Mouse (Mus musculus): Measurements from ENCODE around the gene Nrxn1. TPM values are rescaled to one million over a fixed set of nuclear protein-coding genes. Genes with fewer than 3 reads are reported as not detected.

Gene Nrxn1
- polyA plus RNA-seq, 1 experiment from 2014 or later = 2.1 TPM

- DNase-seq = no peak
- Histone ChIP-seq H3K27ac (ENCODE audit: low read depth) (no peak overlapping the region), H3K4me1 (ENCODE audit: insufficient read depth) (no peaks in the 10 kb centered on the region), H3K4me2 (no peak overlapping the region), H3K9me3 (ENCODE audit: low read depth, low read length) (no peaks in the 10 kb centered on the region), H3K27me3 (ENCODE audit: insufficient read depth, low read length) (no peaks in the 10 kb centered on the region), H3K36me3 (ENCODE audit: insufficient read depth) (no peaks in the 10 kb centered on the region), H3K4me3 (ENCODE audit: low read depth, low read length) (no peak overlapping the region), H3K9ac (no peak overlapping the region)
- no peak for TF ChIP-seq CTCF (IDR thresholded peaks at IDR 0.05; ENCODE audit: low read depth)
- no peak for ATAC-seq (ENCODE audit: insufficient read depth)
These were observed 485.5 kb downstream of the Nrxn1 start for GRCm38 (mm10) chr17:90607427-90607806.

- peak; percentile 7 for DNase-seq
- 87% methylated on average over 4 of the region's 4 CpGs for WGBS
- ATAC-seq (ENCODE audit: insufficient read depth) = no peak
These were observed 486.0 kb downstream of the Nrxn1 start for GRCm38 (mm10) chr17:90606718-90607426.

GRCm38 (mm10) chr17:90599570-90600524 is 493.0 kb downstream of the Nrxn1 start:
- no peak overlapping the region for H3K4me2 ChIP-seq
- H3K36me3 ChIP-seq (ENCODE audit: insufficient read depth) = no peaks in the 10 kb centered on the region
- DNase-seq (no peak), ATAC-seq (ENCODE audit: insufficient read depth) (no peak)
- no peak overlapping the region for H3K4me3 ChIP-seq (ENCODE audit: low read depth, low read length)
- H3K27me3 ChIP-seq (ENCODE audit: insufficient read depth, low read length) = no peaks in the 10 kb centered on the region
- H3K9me3 ChIP-seq (ENCODE audit: low read depth, low read length) = no peaks in the 10 kb centered on the region
- WGBS = 76% methylated on average over 9 of the region's 9 CpGs
- no peak overlapping the region for H3K9ac ChIP-seq
- no peaks in the 10 kb centered on the region for H3K4me1 ChIP-seq (ENCODE audit: insufficient read depth)
- no peak for TF ChIP-seq CTCF (IDR thresholded peaks at IDR 0.05; ENCODE audit: low read depth)
- H3K27ac ChIP-seq (ENCODE audit: low read depth) = no peak overlapping the region

More at GRCm38 (mm10) chr17:90606718-90607426, 486.0 kb downstream of the Nrxn1 start:
- Histone ChIP-seq H3K27ac (ENCODE audit: low read depth) (no peak overlapping the region), H3K36me3 (ENCODE audit: insufficient read depth) (no peaks in the 10 kb centered on the region), H3K27me3 (ENCODE audit: insufficient read depth, low read length) (no peaks in the 10 kb centered on the region), H3K4me1 (ENCODE audit: insufficient read depth) (no peaks in the 10 kb centered on the region), H3K9ac (no peak overlapping the region), H3K4me2 (no peak overlapping the region), H3K9me3 (ENCODE audit: low read depth, low read length) (no peaks in the 10 kb centered on the region), H3K4me3 (ENCODE audit: low read depth, low read length) (no peak overlapping the region)
- TF ChIP-seq CTCF (IDR thresholded peaks at IDR 0.05; ENCODE audit: low read depth) = no peak

- Histone ChIP-seq H3K9me3 (ENCODE audit: low read depth, low read length) (no peaks in the 10 kb centered on the region), H3K9ac (no peak overlapping the region), H3K36me3 (ENCODE audit: insufficient read depth) (no peaks in the 10 kb centered on the region), H3K27me3 (ENCODE audit: insufficient read depth, low read length) (no peaks in the 10 kb centered on the region), H3K4me2 (no peak overlapping the region), H3K27ac (ENCODE audit: low read depth) (no peak overlapping the region), H3K4me3 (ENCODE audit: low read depth, low read length) (no peak overlapping the region), H3K4me1 (ENCODE audit: insufficient read depth) (no peaks in the 10 kb centered on the region)
- WGBS = 52% methylated on average over 9 of the region's 9 CpGs
- no peak for DNase-seq
- no peak for ATAC-seq (ENCODE audit: insufficient read depth)
- TF ChIP-seq CTCF (IDR thresholded peaks at IDR 0.05; ENCODE audit: low read depth) = no peak
These were observed 497.9 kb downstream of the Nrxn1 start for GRCm38 (mm10) chr17:90594798-90595533.

GRCm38 (mm10) chr17:90586891-90587290 is 506.0 kb downstream of the Nrxn1 start:
- H3K4me3 ChIP-seq (ENCODE audit: low read depth, low read length) = no peak overlapping the region
- H3K4me2 ChIP-seq = no peak overlapping the region
- H3K4me1 ChIP-seq (ENCODE audit: insufficient read depth) = no peaks in the 10 kb centered on the region
- no peaks in the 10 kb centered on the region for H3K27me3 ChIP-seq (ENCODE audit: insufficient read depth, low read length)
- ATAC-seq (ENCODE audit: insufficient read depth) = no peak
- TF ChIP-seq CTCF (IDR thresholded peaks at IDR 0.05; ENCODE audit: low read depth) = no peak
- H3K27ac ChIP-seq (ENCODE audit: low read depth) = no peak overlapping the region
- H3K9me3 ChIP-seq (ENCODE audit: low read depth, low read length) = no peaks in the 10 kb centered on the region
- no peaks in the 10 kb centered on the region for H3K36me3 ChIP-seq (ENCODE audit: insufficient read depth)
- no peak overlapping the region for H3K9ac ChIP-seq
- no peak for DNase-seq

- ATAC-seq (ENCODE audit: insufficient read depth) (peak; percentile 94), DNase-seq (peak; percentile 91)
- 39% methylated on average over 8 of the region's 8 CpGs for WGBS
- Histone ChIP-seq H3K27ac (ENCODE audit: low read depth) (no peak overlapping the region), H3K36me3 (ENCODE audit: insufficient read depth) (no peaks in the 10 kb centered on the region), H3K4me3 (ENCODE audit: low read depth, low read length) (no peak overlapping the region), H3K9ac (no peak overlapping the region), H3K4me2 (peak overlapping the region; percentile 46), H3K4me1 (ENCODE audit: insufficient read depth) (no peaks in the 10 kb centered on the region), H3K27me3 (ENCODE audit: insufficient read depth, low read length) (no peaks in the 10 kb centered on the region), H3K9me3 (ENCODE audit: low read depth, low read length) (no peaks in the 10 kb centered on the region)
- peak; percentile 87 for TF ChIP-seq CTCF (IDR thresholded peaks at IDR 0.05; ENCODE audit: low read depth)
These were observed 508.1 kb downstream of the Nrxn1 start for GRCm38 (mm10) chr17:90584666-90585195.
